ENCODE assay signal across 14 mouse cellular contexts in the genomic region with DNA sequence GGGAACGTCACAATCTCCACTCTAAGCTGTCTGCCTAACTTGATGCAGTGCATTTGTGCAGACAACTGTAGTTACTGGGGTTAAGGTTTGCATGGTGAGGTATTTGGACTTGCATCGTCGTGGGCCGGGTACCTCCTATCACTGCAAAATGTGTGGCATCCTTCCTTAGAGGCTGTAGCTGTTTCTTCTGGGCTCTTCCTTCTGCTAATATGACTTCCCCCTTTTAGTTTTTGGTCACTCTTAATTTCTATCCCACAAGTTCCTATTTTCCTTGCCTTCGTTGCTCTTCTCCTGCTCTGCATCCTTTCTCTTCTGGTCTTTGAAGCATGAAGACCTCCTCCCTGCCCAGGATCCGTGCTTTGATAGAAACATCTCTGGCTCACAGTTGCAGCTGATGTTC.
"Had no signal": no experiment of that assay in that cellular context is flagged by ENCODE, and none has a peak within 500 bp of the region (broad histone marks: within the 10 kb centered on the region; RNA-seq: fewer than 3 reads in every experiment).

No protein-coding gene starts in this region.

- DNase-seq: kidney, adult 18-20 months; kidney, adult 9 months; kidney, postnatal 25 days; layer of hippocampus, postnatal 36 days; left cerebral cortex, postnatal 4 days; liver, postnatal 0 days; lung, embryonic 14.5 days; retina, postnatal 1 day; right cerebral cortex, postnatal 25 days; spleen, adult 18-20 months; thymus, postnatal 36 days had no signal

- ATAC-seq: liver, postnatal 0 days; lung, postnatal 0 days; midbrain, embryonic 13.5 days; midbrain, embryonic 16.5 days had no signal
